Mouse (Mus musculus): ENCODE measurements at regions not wholly inside any gene's neighbourhood (a gene's known extent, or its start where the extent isn't known, plus 50 kb on each side); places are given as distances from the start of the nearest gene placed in this dataset.

DNA sequence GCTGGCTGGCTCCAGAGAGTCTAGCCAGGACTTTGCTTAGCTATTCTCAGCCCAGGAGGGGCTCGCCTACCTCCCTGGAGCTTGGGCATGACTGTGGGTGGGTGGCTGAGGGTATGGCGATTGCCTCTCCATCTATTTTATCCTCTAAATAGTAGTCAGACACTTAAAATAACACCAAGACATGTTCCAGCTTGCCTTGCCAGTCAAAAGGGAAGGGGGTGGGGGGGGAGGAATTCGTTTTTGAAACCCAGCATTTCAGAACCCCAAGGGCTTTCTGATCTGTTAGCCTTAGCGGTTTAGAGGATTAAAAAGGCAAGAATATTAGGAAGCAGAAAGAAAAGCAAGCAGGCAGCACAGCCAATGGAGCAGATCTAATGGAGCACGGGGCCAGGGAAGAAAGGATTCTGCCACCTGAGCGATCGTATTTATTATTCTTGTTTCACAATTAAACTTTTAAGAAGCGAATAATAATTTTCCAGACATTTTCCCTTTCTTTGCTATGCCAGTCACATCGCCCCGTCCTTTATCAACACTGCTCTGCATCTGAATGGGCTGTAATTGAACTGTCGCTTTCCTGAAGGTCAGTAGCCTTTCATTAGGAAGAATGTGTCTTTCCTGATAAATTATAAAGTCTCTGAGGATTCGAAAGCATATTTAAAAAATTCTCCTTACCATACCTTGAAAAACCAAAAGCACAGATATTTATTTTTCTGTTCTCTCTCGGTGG lies 417.3 kb upstream of the Id4 start:
- Histone ChIP-seq H3K36me3 (ENCODE audit: control insufficient read depth, insufficient read depth, low read length) (no peaks in the 10 kb centered on the region), H3K9ac (ENCODE audit: low read depth, low read length) (0 out of 2 replicates have a peak overlapping the region, but pooled peaks have one; percentile 27), H3K4me2 (ENCODE audit: low read length) (peak overlapping the region; percentile 43), H3K9me3 (ENCODE audit: control insufficient read depth, low read length) (no peaks in the 10 kb centered on the region), H3K27me3 (replicated peaks; ENCODE audit: control insufficient read depth, insufficient read depth, low read length) (no peaks in the 10 kb centered on the region), H3K27ac (ENCODE audit: low read depth, low read length) (peak overlapping the region; percentile 5), H3K4me3 (ENCODE audit: low read length) (no peak overlapping the region; the same call in 1 of the 2 replicates), H3K4me1 (ENCODE audit: control insufficient read depth, insufficient read depth, low read depth, low read length) (peaks cover 15% of the 10 kb centered on the region)
- ATAC-seq: 0 out of 2 replicates have a peak, but pooled peaks have one; percentile 60
- WGBS: 14% methylated on average over 13 of the region's 13 CpGs

DNA sequence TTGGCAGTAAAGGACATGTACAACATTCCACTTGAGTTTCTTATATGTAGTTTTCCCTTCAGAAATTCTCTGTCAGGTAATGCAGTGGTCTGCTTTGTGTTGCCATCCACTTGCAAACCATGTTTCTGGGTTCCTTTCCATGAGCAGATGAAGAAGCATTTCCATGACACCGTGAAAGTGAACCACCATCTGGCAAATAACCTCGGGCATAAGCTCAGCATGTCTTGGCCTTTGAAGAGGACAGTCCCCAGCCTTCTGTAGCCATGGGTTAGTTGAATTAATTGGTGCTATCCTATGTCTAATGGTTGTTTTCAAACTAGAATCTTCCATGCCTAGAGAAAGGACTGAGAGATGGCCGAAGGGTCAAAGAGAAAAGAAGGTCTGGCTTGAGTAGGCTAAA lies 414.3 kb upstream of the Id4 start:
- no peak overlapping the region for H3K4me3 ChIP-seq (ENCODE audit: low read length)
- no peak overlapping the region for H3K4me2 ChIP-seq (ENCODE audit: low read length)
- no peaks in the 10 kb centered on the region for H3K27me3 ChIP-seq (replicated peaks; ENCODE audit: control insufficient read depth, insufficient read depth, low read length)
- no peaks in the 10 kb centered on the region for H3K9me3 ChIP-seq (ENCODE audit: control insufficient read depth, low read length)
- no peak overlapping the region for H3K27ac ChIP-seq (ENCODE audit: low read depth, low read length)
- peaks cover 19% of the 10 kb centered on the region for H3K4me1 ChIP-seq (ENCODE audit: control insufficient read depth, insufficient read depth, low read depth, low read length)
- no peaks in the 10 kb centered on the region for H3K36me3 ChIP-seq (ENCODE audit: control insufficient read depth, insufficient read depth, low read length)
- WGBS: 84% methylated on average over 3 of the region's 3 CpGs
- ATAC-seq: no peak
- no peak overlapping the region for H3K9ac ChIP-seq (ENCODE audit: low read depth, low read length)

DNA sequence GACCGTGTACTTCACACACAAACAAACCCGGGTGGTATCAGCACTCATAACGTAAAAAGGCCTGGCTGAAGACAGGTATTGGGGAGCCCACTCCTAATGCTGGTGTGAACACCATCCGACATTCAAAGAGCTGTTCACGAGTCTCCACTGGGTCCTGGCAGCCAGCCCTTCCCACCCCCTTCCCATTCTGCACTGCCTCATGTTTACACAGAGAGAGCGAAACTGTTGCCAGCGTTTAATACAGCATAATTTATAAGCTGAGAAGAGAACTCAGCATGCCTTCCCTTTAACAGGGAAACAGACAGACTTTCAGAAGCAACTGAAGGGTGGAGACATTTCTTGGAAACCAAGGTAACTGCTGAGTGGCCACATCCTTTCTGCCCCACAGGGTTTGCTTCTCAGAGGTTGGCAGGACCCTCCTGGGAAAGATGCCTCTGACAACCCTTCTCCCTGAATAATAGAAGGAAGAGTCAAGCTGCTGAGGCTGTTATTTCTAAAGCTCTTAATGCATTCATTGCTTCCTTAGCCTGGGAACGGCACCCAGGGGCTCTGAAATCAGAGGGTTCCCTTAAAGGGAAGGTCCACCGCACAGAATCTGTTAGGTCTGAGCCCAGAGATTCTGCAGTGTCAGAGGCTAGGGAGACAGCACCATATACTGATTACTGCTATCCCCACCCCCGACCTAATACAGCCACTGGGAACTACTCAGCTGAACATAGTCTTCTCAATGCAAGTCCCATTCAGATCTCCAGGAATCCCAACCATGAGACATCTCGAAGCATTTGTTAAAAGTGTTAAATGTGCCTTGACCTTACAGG lies 412.4 kb upstream of the Id4 start:
- 34% methylated on average over 11 of the region's 11 CpGs for WGBS
- Histone ChIP-seq H3K4me3 (ENCODE audit: low read length) (no peak overlapping the region), H3K4me1 (ENCODE audit: control insufficient read depth, insufficient read depth, low read depth, low read length) (peaks cover 14% of the 10 kb centered on the region), H3K4me2 (ENCODE audit: low read length) (no peak overlapping the region; the same call in 1 of the 2 replicates), H3K27me3 (replicated peaks; ENCODE audit: control insufficient read depth, insufficient read depth, low read length) (no peaks in the 10 kb centered on the region), H3K27ac (ENCODE audit: low read depth, low read length) (peak overlapping the region; percentile 42), H3K36me3 (ENCODE audit: control insufficient read depth, insufficient read depth, low read length) (no peaks in the 10 kb centered on the region), H3K9ac (ENCODE audit: low read depth, low read length) (no peak overlapping the region; the same call in 1 of the 2 replicates), H3K9me3 (ENCODE audit: control insufficient read depth, low read length) (no peaks in the 10 kb centered on the region)
- ATAC-seq: peak; percentile 90

DNA sequence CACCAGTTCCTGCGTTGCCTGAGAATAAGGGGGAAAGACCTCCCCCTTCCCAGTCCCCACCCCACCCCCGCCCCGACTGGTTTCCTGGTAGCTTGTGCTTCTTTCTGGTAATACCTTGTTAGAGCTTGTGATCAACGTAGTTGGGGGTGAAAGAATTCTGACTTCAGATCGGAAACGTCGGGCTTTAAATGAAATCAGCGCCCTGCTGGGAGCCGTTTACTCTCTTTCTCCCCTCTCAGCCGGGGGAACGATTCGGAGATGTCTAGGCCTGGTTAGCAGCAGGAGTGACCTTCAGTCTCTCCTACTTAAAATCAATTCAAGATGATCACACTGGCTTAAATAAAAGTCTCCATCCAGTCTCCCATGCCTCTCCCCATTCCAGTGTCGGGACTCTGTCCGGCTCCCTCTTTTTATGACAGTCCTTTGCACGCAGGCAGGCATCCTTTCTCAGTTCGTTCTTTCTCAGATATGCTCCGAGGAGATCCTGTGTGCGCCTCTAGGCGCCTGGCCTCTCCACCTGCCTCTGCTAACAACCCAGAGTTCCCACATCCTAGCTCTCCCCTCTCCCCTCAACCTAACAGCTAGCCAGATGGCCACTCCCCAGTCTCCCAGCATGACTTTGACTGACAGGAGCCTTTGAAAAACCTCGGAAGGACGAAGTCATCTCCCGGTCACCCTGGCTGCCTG lies 405.5 kb upstream of the Id4 start:
- 4% methylated on average over 22 of the region's 22 CpGs for WGBS
- 0 out of 2 replicates have a peak, but pooled peaks have one; percentile 45 for ATAC-seq
- 0 out of 2 replicates have a peak overlapping the region, but pooled peaks have one; percentile 16 for H3K9ac ChIP-seq (ENCODE audit: low read depth, low read length)
- no peak overlapping the region for H3K4me3 ChIP-seq (ENCODE audit: low read length)
- H3K4me1 ChIP-seq (ENCODE audit: control insufficient read depth, insufficient read depth, low read depth, low read length): peaks cover 8% of the 10 kb centered on the region
- peak overlapping the region; percentile 31 for H3K4me2 ChIP-seq (ENCODE audit: low read length)
- H3K27ac ChIP-seq (ENCODE audit: low read depth, low read length): no peak overlapping the region
- no peaks in the 10 kb centered on the region for H3K9me3 ChIP-seq (ENCODE audit: control insufficient read depth, low read length)
- no peaks in the 10 kb centered on the region for H3K36me3 ChIP-seq (ENCODE audit: control insufficient read depth, insufficient read depth, low read length)
- H3K27me3 ChIP-seq (replicated peaks; ENCODE audit: control insufficient read depth, insufficient read depth, low read length): no peaks in the 10 kb centered on the region

DNA sequence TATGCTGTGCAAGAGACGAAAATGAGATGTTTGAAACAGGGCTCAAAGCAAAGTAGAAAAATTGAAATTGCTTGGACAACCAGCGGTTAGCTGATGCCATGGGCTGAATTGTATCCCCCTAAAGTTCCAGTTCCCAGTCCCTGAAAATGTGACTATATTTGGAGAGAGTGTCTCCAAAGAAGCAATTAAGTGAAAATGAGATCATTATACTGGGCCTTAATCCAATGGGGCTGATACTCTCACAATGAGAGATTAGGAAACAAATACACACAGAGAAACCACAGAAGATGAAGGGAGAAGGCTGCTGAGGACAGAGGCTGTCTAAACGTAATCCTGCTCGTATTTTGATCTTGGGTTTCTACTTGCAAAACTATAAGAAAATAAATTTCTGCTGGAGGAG lies 402.1 kb upstream of the Id4 start:
- H3K27ac ChIP-seq (ENCODE audit: low read depth, low read length): no peak overlapping the region
- H3K9me3 ChIP-seq (ENCODE audit: control insufficient read depth, low read length): no peaks in the 10 kb centered on the region
- WGBS: 85% methylated on average over 4 of the region's 4 CpGs
- no peak overlapping the region for H3K9ac ChIP-seq (ENCODE audit: low read depth, low read length)
- no peak for ATAC-seq
- peaks cover 8% of the 10 kb centered on the region for H3K4me1 ChIP-seq (ENCODE audit: control insufficient read depth, insufficient read depth, low read depth, low read length)
- H3K4me2 ChIP-seq (ENCODE audit: low read length): no peak overlapping the region
- no peaks in the 10 kb centered on the region for H3K27me3 ChIP-seq (replicated peaks; ENCODE audit: control insufficient read depth, insufficient read depth, low read length)
- H3K4me3 ChIP-seq (ENCODE audit: low read length): no peak overlapping the region
- no peaks in the 10 kb centered on the region for H3K36me3 ChIP-seq (ENCODE audit: control insufficient read depth, insufficient read depth, low read length)

DNA sequence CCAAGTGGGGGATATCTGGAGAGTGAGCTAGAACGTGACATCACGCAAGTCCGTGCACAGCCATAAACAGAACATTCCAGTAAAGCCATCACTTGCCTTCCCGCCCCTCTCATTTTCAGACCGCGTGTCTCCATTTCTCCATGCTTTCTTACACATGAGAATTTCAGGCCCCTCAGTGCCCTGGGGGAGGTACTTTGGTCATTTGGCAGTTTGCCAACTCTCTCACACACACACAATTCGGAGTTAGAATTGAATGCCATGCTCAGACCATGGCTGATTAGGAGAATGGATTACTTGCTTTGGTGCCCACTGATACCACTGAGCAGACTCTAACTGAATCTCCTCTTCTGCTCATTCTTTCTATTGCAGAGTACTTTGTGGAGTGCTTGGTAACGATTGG lies 400.7 kb upstream of the Id4 start:
- Histone ChIP-seq H3K27me3 (replicated peaks; ENCODE audit: control insufficient read depth, insufficient read depth, low read length) (no peaks in the 10 kb centered on the region), H3K4me1 (ENCODE audit: control insufficient read depth, insufficient read depth, low read depth, low read length) (peaks cover 8% of the 10 kb centered on the region), H3K27ac (ENCODE audit: low read depth, low read length) (no peak overlapping the region), H3K4me3 (ENCODE audit: low read length) (no peak overlapping the region), H3K4me2 (ENCODE audit: low read length) (no peak overlapping the region), H3K9ac (ENCODE audit: low read depth, low read length) (no peak overlapping the region), H3K9me3 (ENCODE audit: control insufficient read depth, low read length) (no peaks in the 10 kb centered on the region), H3K36me3 (ENCODE audit: control insufficient read depth, insufficient read depth, low read length) (no peaks in the 10 kb centered on the region)
- 45% methylated on average over 8 of the region's 8 CpGs for WGBS
- ATAC-seq: no peak

DNA sequence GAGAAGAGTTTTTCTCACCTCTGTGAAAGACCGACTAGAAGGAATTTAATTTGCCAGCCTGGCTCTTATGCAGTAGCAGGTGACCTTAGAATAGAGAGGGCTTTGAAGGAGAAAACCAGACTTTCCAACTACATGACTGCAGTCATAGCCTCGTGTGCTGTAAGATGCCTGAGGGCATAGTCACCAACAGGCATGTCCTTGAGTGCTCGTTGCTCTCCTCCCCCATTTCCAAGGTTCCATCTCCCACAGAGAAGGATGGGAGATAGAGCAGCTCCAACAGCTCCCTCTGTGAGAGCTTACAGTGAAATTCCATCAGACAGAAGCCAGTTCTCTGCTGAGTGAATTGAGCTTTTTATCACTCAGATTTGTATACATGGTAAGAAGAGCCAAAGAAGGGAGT lies 398.1 kb upstream of the Id4 start:
- H3K27ac ChIP-seq (ENCODE audit: low read depth, low read length): no peak overlapping the region
- no peaks in the 10 kb centered on the region for H3K9me3 ChIP-seq (ENCODE audit: control insufficient read depth, low read length)
- H3K4me1 ChIP-seq (ENCODE audit: control insufficient read depth, insufficient read depth, low read depth, low read length): no peaks in the 10 kb centered on the region
- H3K27me3 ChIP-seq (replicated peaks; ENCODE audit: control insufficient read depth, insufficient read depth, low read length): no peaks in the 10 kb centered on the region
- no peak overlapping the region for H3K4me3 ChIP-seq (ENCODE audit: low read length)
- H3K36me3 ChIP-seq (ENCODE audit: control insufficient read depth, insufficient read depth, low read length): no peaks in the 10 kb centered on the region
- no peak overlapping the region for H3K4me2 ChIP-seq (ENCODE audit: low read length)
- 65% methylated on average over 3 of the region's 3 CpGs for WGBS
- H3K9ac ChIP-seq (ENCODE audit: low read depth, low read length): no peak overlapping the region
- ATAC-seq: no peak

DNA sequence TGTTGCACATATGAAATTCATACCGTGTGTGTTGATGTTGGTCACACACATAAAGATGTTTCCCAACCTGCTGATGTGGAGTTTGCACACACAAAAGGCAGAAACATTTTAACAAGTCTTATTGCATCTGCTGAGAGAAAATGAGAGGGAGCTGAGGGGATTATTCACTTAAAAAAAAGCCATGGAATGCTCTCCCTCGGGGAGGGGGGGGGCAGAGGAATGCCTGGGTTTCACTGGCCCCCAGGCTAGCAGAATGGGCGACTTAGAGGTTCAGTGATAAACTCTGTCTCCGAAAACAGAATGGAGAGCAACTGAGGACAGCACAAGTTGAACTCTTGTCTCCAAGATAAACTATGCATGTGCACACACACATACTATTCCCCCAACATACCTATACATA lies 392.4 kb upstream of the Id4 start:
- Histone ChIP-seq H3K27ac (ENCODE audit: low read depth, low read length) (no peak overlapping the region), H3K27me3 (replicated peaks; ENCODE audit: control insufficient read depth, insufficient read depth, low read length) (no peaks in the 10 kb centered on the region), H3K9me3 (ENCODE audit: control insufficient read depth, low read length) (no peaks in the 10 kb centered on the region), H3K36me3 (ENCODE audit: control insufficient read depth, insufficient read depth, low read length) (no peaks in the 10 kb centered on the region), H3K9ac (ENCODE audit: low read depth, low read length) (no peak overlapping the region), H3K4me1 (ENCODE audit: control insufficient read depth, insufficient read depth, low read depth, low read length) (peaks cover 7% of the 10 kb centered on the region; the same call in 1 of the 2 replicates), H3K4me2 (ENCODE audit: low read length) (no peak overlapping the region), H3K4me3 (ENCODE audit: low read length) (no peak overlapping the region)
- ATAC-seq: no peak
- WGBS: 80% methylated on average over 4 of the region's 4 CpGs

Measured in hindbrain, embryonic 16.5 days (tissue).